Mouse (Mus musculus) heart, postnatal 36 days (tissue): Measurements from ENCODE around the gene Cntnap2. TPM values are rescaled to one million over a fixed set of nuclear protein-coding genes. Genes with fewer than 3 reads are reported as not detected.

Source experiments
- DNase-seq, 2 experiments: peaks; one replicate each; pipeline ENCODE4 v3.0.0; 2021 to 2022
- intact Hi-C: fragments of 180-260 bp; cut with DNase I; formaldehyde crosslinking; loops from one replicate; pipeline ENCODE4 v1.15.1; 2025
- total RNA-seq, 2 experiments: library from RNA; stranded (reverse); gene quantifications; 2 replicates each; pipeline ENCODE4 v1.2.3; 2021

Gene Cntnap2
- total RNA-seq, 2 experiments from 2014 or later, result not detected

DNA sequence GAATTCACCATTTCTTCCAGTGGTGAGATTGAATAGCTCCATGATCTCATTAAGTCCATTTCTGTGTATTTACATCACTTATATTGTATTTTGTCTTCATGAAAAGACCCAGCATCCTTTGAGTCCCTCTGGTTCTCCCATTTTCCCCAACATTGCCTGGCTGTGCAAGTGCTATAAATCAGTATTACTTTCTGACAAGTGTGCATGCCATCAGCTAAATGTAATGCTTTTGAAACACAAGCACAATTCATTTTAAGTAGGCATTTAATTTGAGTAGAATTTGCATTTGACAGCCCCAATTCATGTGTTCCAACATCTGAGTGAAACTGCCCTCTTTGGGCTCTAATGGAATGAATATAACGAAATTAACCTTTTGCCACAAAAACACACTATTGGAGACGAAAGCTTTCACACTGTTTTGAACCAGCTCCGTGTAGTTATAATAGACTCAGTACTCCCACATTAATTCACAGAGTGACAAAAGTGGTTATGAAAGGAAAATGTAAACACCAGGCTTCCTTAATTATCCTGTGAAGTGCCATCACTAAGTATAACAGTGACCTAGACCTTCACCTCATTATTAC lies 812.3 kb downstream of the Cntnap2 start:
- intact Hi-C loops, result no loop called here
- DNase-seq, result no peak

DNA sequence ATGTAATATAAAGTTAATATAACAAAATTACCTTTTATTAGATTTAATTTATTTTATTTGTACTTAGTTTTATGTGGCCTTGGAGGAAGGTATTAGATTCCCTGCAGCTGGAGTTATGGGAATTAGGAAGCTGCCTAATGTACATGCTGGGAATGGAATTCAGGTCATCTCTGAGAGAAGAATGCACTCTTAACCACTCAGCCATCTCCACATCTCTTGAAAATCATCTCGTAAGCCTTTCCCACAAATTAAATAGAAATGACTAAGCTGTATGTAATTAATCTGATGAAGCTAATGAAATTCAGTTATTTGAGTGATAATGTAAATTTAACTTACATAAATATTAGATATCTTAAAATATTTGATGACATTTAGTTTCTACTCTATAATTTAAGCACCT lies 826.3 kb downstream of the Cntnap2 start:
- intact Hi-C loops, result no loop called here
- DNase-seq, result no peak

DNA sequence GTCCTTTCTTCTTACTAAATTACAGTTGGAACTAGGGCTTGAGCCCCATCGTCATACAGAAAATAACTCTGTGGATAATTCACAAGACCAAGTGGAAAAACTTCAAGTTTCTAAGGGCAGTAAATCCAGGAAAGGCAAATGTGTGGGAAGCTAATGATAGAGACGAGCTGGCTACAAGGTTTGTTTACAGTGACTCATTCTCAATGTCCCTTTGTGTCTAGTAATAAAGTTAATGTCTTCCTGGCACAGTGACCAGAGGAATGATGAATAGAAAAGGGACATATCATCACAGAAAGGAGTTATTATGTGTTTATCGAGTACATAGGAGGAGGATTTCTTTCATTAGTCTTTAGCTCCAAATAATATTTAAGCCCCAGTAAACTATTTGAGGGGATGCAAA lies 828.7 kb downstream of the Cntnap2 start:
- no peak for DNase-seq
- intact Hi-C loops, result no loop called here

DNA sequence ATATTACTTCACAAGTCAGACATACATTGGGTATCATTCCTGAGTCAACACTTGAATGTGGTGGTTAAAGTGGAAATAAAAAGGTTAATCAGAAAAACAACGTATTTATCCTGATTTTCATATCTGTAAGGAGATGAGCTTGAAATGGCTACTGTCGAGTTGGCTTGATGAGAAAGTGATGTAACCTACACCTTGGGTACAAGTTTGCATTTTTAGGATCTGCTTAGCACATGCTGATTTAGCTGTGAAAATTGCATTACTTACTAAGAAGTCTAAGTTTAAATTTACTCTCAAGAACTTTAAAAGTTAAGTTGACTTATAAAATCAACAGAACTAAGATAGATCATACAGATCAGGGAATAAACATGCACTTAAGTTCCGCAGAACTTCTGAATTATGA lies 879.1 kb downstream of the Cntnap2 start:
- intact Hi-C loops, result no loop called here
- no peak for DNase-seq

DNA sequence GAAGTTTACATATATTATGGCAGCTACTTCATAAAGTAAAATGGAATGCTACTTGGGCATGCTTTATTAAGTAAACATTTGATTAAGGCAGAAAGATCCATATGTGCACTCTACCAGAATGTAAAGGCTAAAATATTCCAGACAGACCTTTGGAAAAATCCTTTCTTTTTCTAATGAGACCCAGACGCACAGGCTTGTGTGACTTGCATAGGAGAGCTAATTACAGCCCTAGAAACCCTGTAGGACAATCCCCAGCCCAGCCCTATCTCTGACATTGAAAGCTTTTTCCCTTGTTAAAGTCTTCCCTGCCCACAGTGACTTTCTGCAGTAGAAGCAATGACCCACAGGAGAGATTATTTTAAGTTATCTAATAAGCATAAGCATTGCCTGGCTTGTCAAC lies 879.6 kb downstream of the Cntnap2 start:
- DNase-seq, result no peak
- intact Hi-C loops, result no loop called here

DNA sequence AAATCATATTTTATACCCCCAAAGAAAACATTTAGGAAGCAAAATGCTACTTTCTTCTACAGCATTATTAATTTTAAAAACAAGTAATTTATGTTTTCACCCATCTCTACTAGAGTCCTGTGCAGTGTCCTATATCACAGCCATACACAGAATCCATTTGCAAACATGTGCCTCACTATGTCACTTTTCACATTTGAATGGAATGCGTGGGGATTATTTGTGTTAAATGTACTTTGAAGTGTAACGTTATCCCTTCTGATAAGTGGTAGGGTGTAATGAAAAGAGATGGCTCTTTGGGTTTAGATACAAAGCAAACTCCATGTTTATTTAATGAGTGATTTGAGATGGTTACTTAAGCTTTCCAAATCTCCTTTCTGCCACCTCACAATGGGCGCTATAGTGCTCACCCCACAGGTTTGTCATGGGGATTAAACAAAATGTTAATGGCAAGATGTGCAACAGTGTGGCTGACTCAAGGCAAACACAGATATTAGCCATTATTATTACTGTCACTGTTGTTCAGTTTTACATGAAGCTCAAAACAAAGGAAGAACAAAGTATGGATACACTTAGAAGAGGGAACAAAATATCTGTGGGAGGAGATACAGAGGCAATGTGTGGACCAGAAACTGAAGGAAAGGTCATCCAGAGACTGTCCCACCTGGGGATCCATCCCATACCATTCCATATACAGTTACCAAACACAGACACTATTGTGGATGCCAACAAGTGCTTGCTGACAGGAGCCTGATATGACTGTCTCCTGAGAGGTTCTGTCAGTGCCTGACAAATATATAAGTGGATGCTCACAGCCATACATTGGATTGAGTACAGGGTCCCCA lies 886.2 kb downstream of the Cntnap2 start:
- DNase-seq, result no peak
- intact Hi-C loops, result no loop called here

DNA sequence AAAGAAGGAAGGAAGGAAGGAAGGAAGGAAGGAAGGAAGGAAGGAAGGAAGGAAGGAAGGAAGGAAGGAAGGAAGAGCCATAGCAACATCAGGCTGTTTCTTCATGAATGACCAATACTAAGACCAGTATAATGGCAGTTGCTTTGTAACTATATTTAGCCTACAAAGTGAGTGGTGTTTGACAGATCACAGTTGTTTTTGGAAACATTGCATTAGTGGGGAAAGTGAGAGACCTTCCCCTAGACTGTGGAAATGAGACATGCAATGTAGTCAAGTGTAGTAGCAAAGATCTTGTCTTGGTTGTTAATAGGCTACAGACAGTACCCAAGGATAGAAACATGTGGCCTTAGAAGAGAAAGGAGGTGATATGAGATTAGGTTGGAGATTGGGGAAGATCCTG lies 895.6 kb downstream of the Cntnap2 start:
- no peak for DNase-seq
- intact Hi-C loops, result no loop called here

DNA sequence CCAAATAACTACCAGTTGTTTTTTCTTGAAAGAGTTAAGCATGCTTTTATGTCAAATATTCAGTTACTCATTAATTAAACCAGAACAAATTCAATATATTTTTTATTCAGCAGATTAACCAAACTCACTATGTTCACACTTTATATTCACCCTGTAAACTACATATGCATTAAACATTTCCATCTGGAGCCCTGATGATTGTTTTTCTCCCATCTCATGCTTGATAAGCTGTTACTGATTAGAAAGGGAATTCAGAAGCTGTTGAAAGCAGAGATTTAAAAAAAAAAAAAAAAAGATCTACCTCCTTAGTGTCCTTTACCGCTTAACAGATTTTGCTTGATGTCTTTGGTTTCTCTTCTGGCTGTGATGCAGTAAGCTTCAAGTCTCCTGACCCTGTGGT lies 905.3 kb downstream of the Cntnap2 start:
- DNase-seq, result no peak
- intact Hi-C loops, result no loop called here

DNA sequence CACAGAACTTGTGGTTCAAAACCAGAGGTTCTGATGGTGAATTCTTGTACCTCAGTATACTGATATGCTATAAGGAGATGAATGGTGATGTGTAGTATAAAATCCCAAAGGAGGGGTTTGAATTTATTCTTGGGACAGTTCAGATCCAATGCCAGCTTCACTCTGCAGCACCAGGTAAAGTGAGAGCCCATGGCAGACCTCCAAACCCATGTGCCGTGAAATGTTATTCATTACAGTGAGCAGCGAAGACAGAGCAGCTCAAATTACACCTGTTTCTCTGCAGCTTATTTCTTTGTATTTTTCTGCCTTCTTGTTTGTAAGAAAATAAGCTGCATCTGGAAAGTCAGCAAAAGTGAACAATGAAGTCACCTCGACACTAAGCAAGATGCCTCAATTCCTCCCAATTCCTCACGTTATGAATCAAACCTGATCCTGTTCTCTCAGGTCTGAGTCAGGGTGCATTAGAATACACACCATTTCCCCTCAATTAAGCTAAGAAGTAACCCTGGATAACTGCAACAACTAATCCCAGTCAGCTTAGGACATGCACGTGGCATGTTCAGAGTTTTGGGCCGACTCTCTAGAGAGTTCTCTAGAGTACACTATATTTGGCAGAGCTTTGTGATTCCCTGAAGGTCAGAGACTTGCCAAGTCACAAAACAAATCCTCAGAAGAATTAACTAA lies 915.5 kb downstream of the Cntnap2 start:
- intact Hi-C loops, result no loop called here
- no peak for DNase-seq

DNA sequence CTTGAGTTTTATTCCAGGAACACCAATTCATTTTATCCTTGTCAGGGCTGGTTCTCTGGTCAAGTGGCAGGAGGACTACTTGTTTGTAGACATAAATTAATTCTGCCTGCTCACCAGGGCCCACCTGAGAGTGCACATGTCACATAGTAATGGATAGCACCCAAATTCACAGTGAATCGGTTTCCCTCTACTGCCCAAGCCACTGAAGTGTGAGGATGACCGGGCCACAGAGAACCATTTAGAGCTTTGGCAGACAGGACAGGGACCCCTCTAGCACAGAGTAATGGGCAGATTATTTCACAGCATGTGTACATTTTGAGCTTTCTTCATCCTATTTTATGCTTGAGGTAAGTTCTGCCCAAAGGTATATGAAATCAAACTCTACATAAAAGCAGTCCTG lies 920.0 kb downstream of the Cntnap2 start:
- intact Hi-C loops, result no loop called here
- DNase-seq, result no peak

DNA sequence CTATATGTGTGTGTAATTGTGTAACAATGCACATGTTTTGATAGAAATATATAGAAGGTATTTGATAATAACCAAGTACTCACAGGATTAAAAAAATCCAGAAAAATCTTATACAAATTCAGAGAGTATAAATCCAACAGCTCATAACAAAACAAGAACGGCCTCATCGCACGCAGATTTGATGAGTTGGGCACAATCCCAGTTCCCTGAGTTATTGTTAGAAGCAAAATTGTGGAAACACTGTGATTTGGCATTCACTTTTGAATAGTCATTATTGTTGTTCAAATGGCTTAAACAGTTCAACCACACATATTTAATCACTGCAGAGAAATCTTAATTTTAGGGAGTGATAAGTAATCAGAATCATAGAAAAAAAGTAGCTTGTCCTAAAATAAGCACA lies 928.9 kb downstream of the Cntnap2 start:
- intact Hi-C loops, result no loop called here
- DNase-seq, result no peak

DNA sequence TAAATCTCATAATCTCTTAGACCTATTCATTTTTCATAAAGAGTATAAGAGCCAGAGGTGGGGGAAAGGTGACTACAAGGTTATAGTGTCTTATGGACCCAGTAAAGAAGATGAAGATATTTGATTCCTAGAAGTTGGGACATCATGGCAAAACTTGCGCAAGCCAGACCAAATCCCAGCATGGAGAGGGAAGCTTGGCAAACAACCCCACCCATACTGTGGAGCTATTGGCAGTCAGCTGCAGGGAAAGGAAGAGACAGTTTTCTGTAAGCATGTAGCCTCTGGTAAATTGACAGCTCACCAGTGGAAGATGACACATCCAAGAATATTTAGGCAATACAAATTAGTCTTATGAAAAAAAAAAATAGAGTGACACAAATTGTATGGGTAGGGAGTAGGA lies 931.9 kb downstream of the Cntnap2 start:
- intact Hi-C loops, result no loop called here
- DNase-seq, result no peak

DNA sequence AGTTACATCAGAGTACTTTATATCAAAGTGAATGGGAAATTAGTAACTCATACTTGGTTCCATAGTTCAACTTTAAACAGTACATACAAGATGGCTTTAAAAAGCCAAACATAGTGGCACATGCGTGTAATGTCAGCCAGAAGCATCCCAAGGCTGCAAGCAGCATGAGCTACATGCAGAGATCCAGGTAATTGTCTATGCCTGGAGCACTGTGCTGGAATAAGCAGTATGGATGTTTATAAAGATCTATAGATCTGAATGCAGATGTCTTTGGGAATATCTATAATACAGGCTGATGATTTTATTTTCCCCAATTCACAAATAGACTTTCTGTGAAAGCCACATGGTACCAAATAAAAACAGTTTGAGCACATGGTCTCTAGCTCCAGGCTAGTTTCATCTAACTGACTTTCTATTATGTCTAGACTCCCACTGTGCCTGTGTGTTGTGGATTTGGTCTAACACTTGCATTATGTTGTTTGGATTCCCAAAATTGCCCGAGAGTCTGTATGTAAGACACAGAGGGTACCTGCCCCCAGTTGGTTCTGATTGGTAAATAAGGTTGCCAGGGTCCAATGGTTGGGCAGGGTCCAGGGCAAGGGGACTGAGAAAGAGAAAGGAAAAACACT lies 963.5 kb downstream of the Cntnap2 start:
- DNase-seq, result no peak
- intact Hi-C loops, result no loop called here

DNA sequence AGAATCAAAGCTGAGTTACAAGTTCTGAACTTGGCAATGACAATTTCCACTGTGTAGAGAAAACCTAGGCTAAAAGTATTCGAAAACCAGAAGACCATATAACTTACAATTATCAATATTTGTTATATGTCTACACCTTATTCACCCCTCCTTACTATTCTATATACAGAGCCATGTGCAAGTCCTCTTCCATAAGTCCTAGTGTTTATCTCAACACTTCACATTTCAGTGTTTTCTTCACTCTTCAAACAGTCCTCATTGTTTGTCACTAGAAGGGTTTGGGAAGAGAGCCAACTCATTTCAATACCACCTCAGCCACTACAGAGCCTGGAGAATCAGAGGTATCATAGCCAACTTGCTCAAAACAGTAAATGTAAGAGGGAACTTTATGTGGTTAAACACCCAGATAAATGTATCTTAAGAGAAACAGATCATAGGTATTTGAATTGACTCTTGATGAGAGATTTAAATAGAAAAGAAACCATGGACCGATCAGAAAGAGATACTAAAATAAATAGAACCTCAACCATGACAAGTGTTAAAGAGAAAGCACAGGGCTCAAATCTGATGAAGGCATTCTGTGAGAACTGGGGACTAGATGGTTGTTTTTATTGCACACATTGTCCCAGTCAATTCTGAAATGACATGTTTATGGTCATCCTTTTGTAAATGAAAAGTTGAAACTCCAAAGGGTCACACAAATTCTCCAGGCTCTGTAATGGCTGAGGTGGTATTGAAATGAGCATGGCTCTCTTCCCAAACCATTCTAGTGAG lies 972.9 kb downstream of the Cntnap2 start:
- DNase-seq, result no peak
- intact Hi-C loops, result no loop called here

DNA sequence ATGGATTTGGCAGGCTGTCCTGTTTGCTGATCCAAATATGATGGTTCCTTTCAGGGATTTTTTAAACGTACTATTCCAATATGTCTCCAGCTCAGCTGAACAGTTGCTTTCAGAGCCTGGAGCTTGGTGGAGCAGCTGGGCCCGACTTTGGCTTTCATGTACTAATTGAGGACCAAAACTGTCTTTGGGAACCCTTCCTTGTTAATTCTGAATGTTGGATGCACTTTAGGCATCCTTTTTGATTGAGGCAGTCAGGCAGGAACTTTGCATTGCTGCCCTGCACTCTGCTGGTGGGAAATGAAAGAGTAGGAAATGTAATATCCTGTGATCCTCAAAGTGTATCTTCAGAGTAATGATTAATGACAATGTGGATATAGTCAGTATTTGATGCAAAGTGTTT lies 974.0 kb downstream of the Cntnap2 start:
- intact Hi-C loops, result no loop called here
- no peak for DNase-seq

DNA sequence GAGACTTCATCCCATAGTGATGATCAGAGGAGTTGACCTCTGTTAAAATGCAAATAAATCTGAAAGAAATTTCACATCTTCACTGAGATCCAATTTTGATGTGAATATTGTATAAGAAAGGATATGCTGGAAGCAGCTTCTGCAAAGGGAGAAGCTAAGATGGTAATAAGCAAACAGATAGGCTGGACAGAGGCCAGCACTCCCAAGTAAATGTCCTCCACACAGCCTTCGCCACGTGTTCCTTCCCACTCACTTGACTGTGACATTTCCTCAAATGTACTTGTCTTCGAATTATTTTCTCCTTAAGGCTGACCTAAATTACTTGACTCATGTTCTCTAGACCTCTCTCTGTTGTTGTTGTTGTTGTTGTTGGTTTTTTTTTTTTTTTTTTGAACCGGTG lies 981.5 kb downstream of the Cntnap2 start:
- intact Hi-C loops, result no loop called here
- DNase-seq, result no peak

DNA sequence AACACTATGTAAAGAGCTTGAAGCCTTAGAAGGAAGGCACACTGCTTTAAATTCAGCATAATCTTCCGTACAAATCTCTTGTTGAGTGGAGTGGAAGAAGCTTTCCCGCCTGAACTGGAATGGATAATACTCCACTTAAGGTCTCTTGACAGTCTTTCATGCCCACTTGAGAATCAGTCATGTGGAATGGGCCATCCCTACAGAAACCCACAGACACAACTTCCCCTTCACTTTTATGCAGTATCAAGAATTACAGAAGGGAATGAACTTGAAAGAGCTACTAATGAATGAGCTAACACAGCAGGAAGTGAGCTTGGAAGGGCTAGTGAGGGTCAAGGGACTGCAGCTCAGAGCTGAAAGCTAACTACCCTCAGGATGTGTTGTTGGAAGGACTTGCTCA lies 1021.1 kb downstream of the Cntnap2 start:
- intact Hi-C loops, result no loop called here
- no peak for DNase-seq

DNA sequence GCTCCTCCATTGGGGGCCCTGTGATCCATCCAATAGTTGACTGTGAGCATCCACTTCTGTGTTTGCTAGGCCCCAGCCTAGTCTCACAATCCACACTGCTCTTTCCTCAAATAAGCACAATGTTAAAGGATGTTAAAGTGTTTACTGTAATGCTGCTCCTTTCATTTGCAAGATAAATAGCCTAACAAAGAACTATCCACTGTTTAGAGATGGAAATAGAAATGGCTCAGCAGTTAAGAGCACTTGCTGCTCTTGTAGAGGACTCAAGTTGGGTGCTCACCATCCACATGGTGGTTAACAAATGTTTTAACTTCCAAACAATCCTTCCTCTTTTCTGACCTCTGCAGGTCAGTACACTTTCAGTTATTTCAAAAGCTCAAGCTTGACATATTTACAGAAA lies 1022.3 kb downstream of the Cntnap2 start:
- no peak for DNase-seq
- intact Hi-C loops, result no loop called here

DNA sequence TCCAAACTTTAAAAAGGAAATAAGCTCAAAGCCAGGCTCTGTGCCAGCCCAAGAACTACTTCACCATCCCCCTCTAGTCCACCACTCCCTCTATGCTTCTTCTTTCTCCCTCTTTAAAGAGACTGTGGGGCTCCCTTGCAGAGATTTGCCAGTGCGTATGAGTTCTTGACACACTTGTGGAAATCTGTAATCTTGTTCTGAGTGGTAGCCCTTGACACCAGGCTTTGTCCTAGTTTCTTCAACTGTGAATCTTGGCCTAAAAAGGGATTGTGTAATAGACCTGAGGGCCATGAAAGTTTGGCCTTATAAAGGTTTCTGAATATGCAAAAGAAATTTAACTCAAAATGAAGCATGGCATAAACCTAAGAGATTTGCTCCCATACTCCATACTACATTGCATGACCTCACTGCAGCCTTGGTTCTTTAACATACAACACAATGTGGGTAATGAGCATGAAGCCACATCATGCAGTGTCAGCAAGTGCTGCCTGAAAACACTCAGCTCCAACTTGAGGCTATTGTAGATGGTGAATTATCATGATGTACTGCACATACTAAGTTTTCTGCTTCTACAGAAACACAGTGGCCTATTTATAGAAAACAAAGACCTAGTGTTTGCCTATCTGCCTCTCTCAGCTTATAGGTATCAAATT lies 1084.2 kb downstream of the Cntnap2 start:
- no peak for DNase-seq
- intact Hi-C loops, result no loop called here

DNA sequence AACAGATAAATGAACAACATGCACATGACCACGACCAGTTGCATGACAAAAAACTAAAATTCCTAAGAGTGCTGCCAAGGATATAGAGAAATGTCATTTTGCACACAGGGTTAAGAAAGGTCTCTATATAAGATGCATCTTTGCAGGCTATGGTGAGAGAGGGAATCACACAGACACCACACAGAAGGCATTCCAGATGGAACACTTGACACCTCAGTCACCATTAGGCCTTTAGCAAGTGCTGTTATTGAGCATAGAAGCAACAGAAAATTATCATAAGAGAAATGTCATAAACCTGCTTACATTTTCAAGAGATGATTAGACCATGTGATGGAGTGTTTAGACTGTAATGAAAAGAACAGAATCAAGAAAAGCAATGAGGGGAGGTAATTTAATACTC lies 1107.7 kb downstream of the Cntnap2 start:
- intact Hi-C loops, result no loop called here
- no peak for DNase-seq
